12 mouse cellular contexts compared by ENCODE assay signal in genomic region chr13:43243793-43244192, GRCm38 (mm10).
A peak's percentile ranks its signal among the peaks of the same experiment; 100 is the strongest.
DNase-seq lines count a peak whose midpoint lies in the region; ATAC-seq lines count a peak whose summit lies in the region.
"Had no signal": no experiment of that assay in that cellular context is flagged by ENCODE, and none has a peak within 500 bp of the region (broad histone marks: within the 10 kb centered on the region; RNA-seq: fewer than 3 reads in every experiment).

No protein-coding gene starts in this region.

- H3K9me3 ChIP-seq in kidney, embryonic 14.5 days (ENCODE audit: control insufficient read depth, low read length): no peaks in the 10 kb centered on the region
- H3K9me3 ChIP-seq in limb, embryonic 12.5 days: no peaks in the 10 kb centered on the region
- H3K9me3 ChIP-seq: forebrain, embryonic 13.5 days had no signal

- H3K4me3 ChIP-seq in kidney, embryonic 14.5 days (ENCODE audit: low read length): no peak overlapping the region
- no peak overlapping the region for H3K4me3 ChIP-seq in brown adipose tissue, adult 24 weeks (ENCODE audit: insufficient read depth, low read depth, low read length)
- no peak overlapping the region for H3K4me3 ChIP-seq in limb, embryonic 12.5 days (replicated peaks)
- H3K4me3 ChIP-seq: forebrain, embryonic 13.5 days had no signal

- no peak overlapping the region for H3K9ac ChIP-seq in kidney, embryonic 14.5 days (ENCODE audit: low read depth, low read length)
- H3K9ac ChIP-seq in limb, embryonic 12.5 days (replicated peaks): no peak overlapping the region
- H3K9ac ChIP-seq: forebrain, embryonic 13.5 days had no signal

- 16% methylated on average over 7 of the region's 7 CpGs for WGBS in kidney, embryonic 14.5 days
- 14% methylated on average over 7 of the region's 7 CpGs for WGBS in limb, embryonic 12.5 days

- no peaks in the 10 kb centered on the region for H3K27me3 ChIP-seq in kidney, embryonic 14.5 days (ENCODE audit: control insufficient read depth, insufficient read depth, low read length)
- H3K27me3 ChIP-seq in limb, embryonic 12.5 days: no peaks in the 10 kb centered on the region
- H3K27me3 ChIP-seq: forebrain, embryonic 13.5 days had no signal

- H3K4me1 ChIP-seq in kidney, embryonic 14.5 days (ENCODE audit: control insufficient read depth, insufficient read depth, low read length): peaks cover 6% of the 10 kb centered on the region; the same call in 1 of the 2 replicates
- peaks cover 39% of the 10 kb centered on the region for H3K4me1 ChIP-seq in brown adipose tissue, adult 24 weeks (ENCODE audit: control insufficient read depth, insufficient read depth, insufficient read length, low read length)
- H3K4me1 ChIP-seq in limb, embryonic 12.5 days (replicated peaks): peaks cover 30% of the 10 kb centered on the region

- H3K36me3 ChIP-seq in kidney, embryonic 14.5 days (ENCODE audit: control insufficient read depth, insufficient read depth, low read length): no peaks in the 10 kb centered on the region
- no peaks in the 10 kb centered on the region for H3K36me3 ChIP-seq in limb, embryonic 12.5 days

- ATAC-seq in kidney, embryonic 14.5 days (ENCODE audit: low FRiP score, low TSS enrichment): no peak
- ATAC-seq in limb, embryonic 12.5 days (ENCODE audit: insufficient number of reproducible peaks, insufficient read depth, low FRiP score, low TSS enrichment, low read depth): no peak
- no peak for ATAC-seq in cerebellum, adult (ENCODE audit: insufficient number of reproducible peaks, low FRiP score, low TSS enrichment)
- no peak for ATAC-seq in activated CD4-positive, CD25-positive, alpha-beta regulatory T cell, adult 4 months
- ATAC-seq: forebrain, embryonic 13.5 days had no signal

- DNase-seq in kidney, postnatal 10 days: peak; percentile 40
- peak; percentile 46 for DNase-seq in 3T3-L1 (ENCODE audit: low read depth, low spot score)
- DNase-seq: cerebellum, postnatal 14 days; gastrocnemius, postnatal 25 days; heart, postnatal 4 days; kidney, adult 2 months had no signal

- H3K27ac ChIP-seq in kidney, embryonic 14.5 days (ENCODE audit: low read depth, low read length): no peak overlapping the region
- peak overlapping the region; percentile 51; the same call in 1 of the 2 replicates for H3K27ac ChIP-seq in brown adipose tissue, adult 24 weeks (replicated peaks; ENCODE audit: low read depth, low read length)
- H3K27ac ChIP-seq in limb, embryonic 12.5 days: peak overlapping the region; percentile 77
- H3K27ac ChIP-seq: forebrain, embryonic 13.5 days had no signal

- H3K4me2 ChIP-seq in kidney, embryonic 14.5 days (replicated peaks; ENCODE audit: low read depth, low read length): no peak overlapping the region
- H3K4me2 ChIP-seq in limb, embryonic 12.5 days: no peak overlapping the region
- H3K4me2 ChIP-seq: forebrain, embryonic 13.5 days had no signal
